Mouse (Mus musculus): ENCODE measurements around the gene Clec2d. TPM values are rescaled to one million over a fixed set of nuclear protein-coding genes. Genes with fewer than 3 reads are reported as not detected.
"Not testable (repeated sequence)": the region's sequence is repeated elsewhere in the genome, so short reads cannot be mapped to it uniquely, and the experiment has no call there.

Gene Clec2d
- polyA plus RNA-seq, 1 experiment from 2014 or later = not detected

GRCm38 (mm10) chr6:129182518-129182917 is 2.1 kb downstream of the Clec2d start:
- ATAC-seq (ENCODE audit: insufficient read depth, low FRiP score, low TSS enrichment) (no peak), DNase-seq (ENCODE audit: low spot score) (no peak)
- Histone ChIP-seq H3K36me3 (ENCODE audit: control insufficient read depth, insufficient read depth, low read length) (no peaks in the 10 kb centered on the region), H3K27me3 (ENCODE audit: control insufficient read depth, insufficient read depth, low read length) (no peaks in the 10 kb centered on the region), H3K4me1 (ENCODE audit: control insufficient read depth, insufficient read depth, low read length) (0 out of 2 replicates have a peak, but pooled peaks cover 3% of the 10 kb centered on the region), H3K9me3 (ENCODE audit: control insufficient read depth, low read length) (no peaks in the 10 kb centered on the region), H3K4me2 (ENCODE audit: low read depth) (no peak overlapping the region; the same call in 1 of the 2 replicates), H3K9ac (ENCODE audit: low read length) (no peak overlapping the region), H3K4me3 (ENCODE audit: low read depth, low read length) (no peak overlapping the region), H3K27ac (ENCODE audit: low read depth, low read length) (no peak overlapping the region)
- WGBS = 71% methylated on average over 1 of the region's 1 CpGs

- not testable (repeated sequence) for H3K4me2 ChIP-seq (ENCODE audit: low read depth); H3K27ac ChIP-seq (ENCODE audit: low read depth, low read length); H3K4me1 ChIP-seq (ENCODE audit: control insufficient read depth, insufficient read depth, low read length); DNase-seq (ENCODE audit: low spot score); H3K36me3 ChIP-seq (ENCODE audit: control insufficient read depth, insufficient read depth, low read length); H3K9me3 ChIP-seq (ENCODE audit: control insufficient read depth, low read length); ATAC-seq (ENCODE audit: insufficient read depth, low FRiP score, low TSS enrichment); H3K27me3 ChIP-seq (ENCODE audit: control insufficient read depth, insufficient read depth, low read length); H3K4me3 ChIP-seq (ENCODE audit: low read depth, low read length); H3K9ac ChIP-seq (ENCODE audit: low read length)
- 89% methylated on average over 4 of the region's 4 CpGs for WGBS
Measured at GRCm38 (mm10) chr6:129184001-129184400, 3.6 kb downstream of the Clec2d start.

GRCm38 (mm10) chr6:129184788-129185187 is 4.4 kb downstream of the Clec2d start:
- 88% methylated on average over 5 of the region's 5 CpGs for WGBS
- no peak overlapping the region for H3K9ac ChIP-seq (ENCODE audit: low read length)
- no peaks in the 10 kb centered on the region for H3K27me3 ChIP-seq (ENCODE audit: control insufficient read depth, insufficient read depth, low read length)
- no peaks in the 10 kb centered on the region for H3K9me3 ChIP-seq (ENCODE audit: control insufficient read depth, low read length)
- no peak overlapping the region for H3K27ac ChIP-seq (ENCODE audit: low read depth, low read length)
- no peak overlapping the region for H3K4me3 ChIP-seq (ENCODE audit: low read depth, low read length)
- DNase-seq (ENCODE audit: low spot score) = no peak
- ATAC-seq (ENCODE audit: insufficient read depth, low FRiP score, low TSS enrichment) = no peak
- H3K4me2 ChIP-seq (ENCODE audit: low read depth) = no peak overlapping the region
- no peaks in the 10 kb centered on the region for H3K36me3 ChIP-seq (ENCODE audit: control insufficient read depth, insufficient read depth, low read length)
- H3K4me1 ChIP-seq (ENCODE audit: control insufficient read depth, insufficient read depth, low read length) = 0 out of 2 replicates have a peak, but pooled peaks cover 3% of the 10 kb centered on the region

GRCm38 (mm10) chr6:129186022-129186421 is 5.6 kb downstream of the Clec2d start:
- no peaks in the 10 kb centered on the region for H3K36me3 ChIP-seq (ENCODE audit: control insufficient read depth, insufficient read depth, low read length)
- H3K9ac ChIP-seq (ENCODE audit: low read length) = no peak overlapping the region
- no peak for DNase-seq (ENCODE audit: low spot score)
- no peaks in the 10 kb centered on the region for H3K9me3 ChIP-seq (ENCODE audit: control insufficient read depth, low read length)
- no peaks in the 10 kb centered on the region for H3K4me1 ChIP-seq (ENCODE audit: control insufficient read depth, insufficient read depth, low read length)
- no peak for ATAC-seq (ENCODE audit: insufficient read depth, low FRiP score, low TSS enrichment)
- H3K4me3 ChIP-seq (ENCODE audit: low read depth, low read length) = no peak overlapping the region
- no peaks in the 10 kb centered on the region for H3K27me3 ChIP-seq (ENCODE audit: control insufficient read depth, insufficient read depth, low read length)
- no peak overlapping the region for H3K27ac ChIP-seq (ENCODE audit: low read depth, low read length)
- no peak overlapping the region for H3K4me2 ChIP-seq (ENCODE audit: low read depth)
- WGBS = 84% methylated on average over 4 of the region's 4 CpGs

- Histone ChIP-seq H3K27me3 (ENCODE audit: control insufficient read depth, insufficient read depth, low read length) (no peaks in the 10 kb centered on the region), H3K9me3 (ENCODE audit: control insufficient read depth, low read length) (no peaks in the 10 kb centered on the region), H3K4me1 (ENCODE audit: control insufficient read depth, insufficient read depth, low read length) (no peaks in the 10 kb centered on the region), H3K4me2 (ENCODE audit: low read depth) (no peak overlapping the region), H3K4me3 (ENCODE audit: low read depth, low read length) (no peak overlapping the region), H3K9ac (ENCODE audit: low read length) (no peak overlapping the region), H3K27ac (ENCODE audit: low read depth, low read length) (no peak overlapping the region), H3K36me3 (ENCODE audit: control insufficient read depth, insufficient read depth, low read length) (no peaks in the 10 kb centered on the region)
- ATAC-seq (ENCODE audit: insufficient read depth, low FRiP score, low TSS enrichment) (no peak), DNase-seq (ENCODE audit: low spot score) (no peak)
- WGBS = 92% methylated on average over 5 of the region's 5 CpGs
Measured at GRCm38 (mm10) chr6:129186457-129187199, 6.2 kb downstream of the Clec2d start.

- H3K4me3 ChIP-seq (ENCODE audit: low read depth, low read length) = no peak overlapping the region
- H3K27ac ChIP-seq (ENCODE audit: low read depth, low read length) = no peak overlapping the region
- DNase-seq (ENCODE audit: low spot score) (no peak), ATAC-seq (ENCODE audit: insufficient read depth, low FRiP score, low TSS enrichment) (no peak)
- no peaks in the 10 kb centered on the region for H3K36me3 ChIP-seq (ENCODE audit: control insufficient read depth, insufficient read depth, low read length)
- H3K4me1 ChIP-seq (ENCODE audit: control insufficient read depth, insufficient read depth, low read length) = no peaks in the 10 kb centered on the region
- no peaks in the 10 kb centered on the region for H3K9me3 ChIP-seq (ENCODE audit: control insufficient read depth, low read length)
- no peak overlapping the region for H3K9ac ChIP-seq (ENCODE audit: low read length)
- H3K27me3 ChIP-seq (ENCODE audit: control insufficient read depth, insufficient read depth, low read length) = no peaks in the 10 kb centered on the region
- H3K4me2 ChIP-seq (ENCODE audit: low read depth) = no peak overlapping the region
Measured at GRCm38 (mm10) chr6:129187200-129187651, 6.8 kb downstream of the Clec2d start.

- not testable (repeated sequence) for H3K4me3 ChIP-seq (ENCODE audit: low read depth, low read length); H3K36me3 ChIP-seq (ENCODE audit: control insufficient read depth, insufficient read depth, low read length); H3K27ac ChIP-seq (ENCODE audit: low read depth, low read length); ATAC-seq (ENCODE audit: insufficient read depth, low FRiP score, low TSS enrichment); DNase-seq (ENCODE audit: low spot score); H3K9me3 ChIP-seq (ENCODE audit: control insufficient read depth, low read length); H3K9ac ChIP-seq (ENCODE audit: low read length); H3K4me1 ChIP-seq (ENCODE audit: control insufficient read depth, insufficient read depth, low read length); H3K27me3 ChIP-seq (ENCODE audit: control insufficient read depth, insufficient read depth, low read length); H3K4me2 ChIP-seq (ENCODE audit: low read depth)
- WGBS = 84% methylated on average over 3 of the region's 3 CpGs
Measured at GRCm38 (mm10) chr6:129187816-129188215, 7.4 kb downstream of the Clec2d start.

- WGBS = 88% methylated on average over 2 of the region's 2 CpGs
- DNase-seq (ENCODE audit: low spot score) = no peak
Measured at GRCm38 (mm10) chr6:129193431-129193830, 13.0 kb downstream of the Clec2d start.

GRCm38 (mm10) chr6:129200066-129200465 is 19.7 kb downstream of the Clec2d start:
- not testable (repeated sequence) for H3K36me3 ChIP-seq (ENCODE audit: control insufficient read depth, insufficient read depth, low read length); DNase-seq (ENCODE audit: low spot score); H3K4me1 ChIP-seq (ENCODE audit: control insufficient read depth, insufficient read depth, low read length); H3K9ac ChIP-seq (ENCODE audit: low read length); H3K27ac ChIP-seq (ENCODE audit: low read depth, low read length); H3K4me2 ChIP-seq (ENCODE audit: low read depth); H3K4me3 ChIP-seq (ENCODE audit: low read depth, low read length); ATAC-seq (ENCODE audit: insufficient read depth, low FRiP score, low TSS enrichment); H3K27me3 ChIP-seq (ENCODE audit: control insufficient read depth, insufficient read depth, low read length); H3K9me3 ChIP-seq (ENCODE audit: control insufficient read depth, low read length)

More at GRCm38 (mm10) chr6:129193431-129193830, 13.0 kb downstream of the Clec2d start:
- Histone ChIP-seq H3K4me1 (ENCODE audit: control insufficient read depth, insufficient read depth, low read length) (no peaks in the 10 kb centered on the region), H3K9me3 (ENCODE audit: control insufficient read depth, low read length) (no peaks in the 10 kb centered on the region), H3K27ac (ENCODE audit: low read depth, low read length) (no peak overlapping the region), H3K4me3 (ENCODE audit: low read depth, low read length) (no peak overlapping the region), H3K9ac (ENCODE audit: low read length) (no peak overlapping the region), H3K36me3 (ENCODE audit: control insufficient read depth, insufficient read depth, low read length) (no peaks in the 10 kb centered on the region), H3K27me3 (ENCODE audit: control insufficient read depth, insufficient read depth, low read length) (no peaks in the 10 kb centered on the region), H3K4me2 (ENCODE audit: low read depth) (no peak overlapping the region)
- ATAC-seq (ENCODE audit: insufficient read depth, low FRiP score, low TSS enrichment) = no peak
